Mouse (Mus musculus) neural tube, embryonic 11.5 days (tissue): Measurements from ENCODE around the gene Pcsk2. TPM values are rescaled to one million over a fixed set of nuclear protein-coding genes. Genes with fewer than 3 reads are reported as not detected.
A peak's percentile ranks its signal among the peaks of the same experiment; 100 is the strongest.

Source experiments
- ATAC-seq: fragments of 200-750 bp; cut with Nextera tagmentation; 2 replicates; pipeline ENCODE4 v1.8.0; 2017; ENCODE audit warnings: moderate number of reproducible peaks, mild to moderate bottlenecking, moderate TSS enrichment, moderate library complexity; ENCODE audit not compliant: insufficient read depth, low FRiP score, low TSS enrichment
- DNase-seq: peaks from one replicate; pipeline ENCODE4 v3.0.0-alpha.2; 2015; ENCODE audit warnings: low spot score
- H3K27ac ChIP-seq: fragments of 300-500 bp; sonication (generic); 2 replicates; pipeline ENCODE4 v1.5.1; 2014; ENCODE audit warnings: low read depth, mild to moderate bottlenecking, low read length
- H3K27me3 ChIP-seq: fragments of 300-500 bp; sonication (generic); 2 replicates; pipeline ENCODE4 v1.6.1; 2014; ENCODE audit warnings: mild to moderate bottlenecking, low read length, mixed read lengths; ENCODE audit not compliant: control insufficient read depth, insufficient read depth
- H3K36me3 ChIP-seq: fragments of 300-500 bp; sonication (generic); 2 replicates; pipeline ENCODE4 v1.6.1; 2014; ENCODE audit warnings: mild to moderate bottlenecking, low read length, moderate library complexity, mixed read lengths; ENCODE audit not compliant: control insufficient read depth, insufficient read depth
- H3K4me1 ChIP-seq: fragments of 300-500 bp; sonication (generic); 2 replicates; pipeline ENCODE4 v1.6.1; 2014; ENCODE audit warnings: low read length, mixed read lengths; ENCODE audit not compliant: control insufficient read depth, insufficient read depth
- H3K4me2 ChIP-seq: fragments of 300-500 bp; sonication (generic); 2 replicates; pipeline ENCODE4 v1.6.1; 2014; ENCODE audit warnings: low read depth, mild to moderate bottlenecking, moderate library complexity
- H3K4me3 ChIP-seq: fragments of 300-500 bp; sonication (generic); 2 replicates; pipeline ENCODE4 v1.5.1; 2014; ENCODE audit warnings: low read depth, low read length
- H3K9ac ChIP-seq: fragments of 300-500 bp; sonication (generic); 2 replicates; pipeline ENCODE4 v1.6.1; 2014; ENCODE audit warnings: mild to moderate bottlenecking, low read length
- H3K9me3 ChIP-seq: fragments of 300-500 bp; sonication (generic); 2 replicates; pipeline ENCODE4 v1.6.1; 2016; ENCODE audit warnings: low read length; ENCODE audit not compliant: control insufficient read depth
- WGBS: fragments of 180-500 bp; shearing (Covaris S2); extraction: QIAGEN DNeasy Blood & Tissue Kit; methylation state at CpG from one replicate; pipeline ENCODE4 v1.1.7; 2014; 5-methylcytosine and 5-hydroxymethylcytosine counted together
- polyA plus RNA-seq: library from polyadenylated mRNA; unstranded; fragments of >200 nt; fragmentation: Nextera tagmentation; extraction: Ambion mirVana; gene quantifications from 2 replicates; pipeline ENCODE4 v1.2.1, GENCODE M21; 2014

Gene Pcsk2
- polyA plus RNA-seq, 1 experiment from 2014 or later, result 7.5 TPM

- H3K9me3 ChIP-seq, result no peaks in the 10 kb centered on the region
- no peak overlapping the region for H3K4me2 ChIP-seq
- H3K4me3 ChIP-seq, result no peak overlapping the region
- no peak for DNase-seq
- H3K27ac ChIP-seq, result no peak overlapping the region
- WGBS, result 96% methylated on average over 4 of the region's 4 CpGs
- H3K9ac ChIP-seq, result no peak overlapping the region
- no peaks in the 10 kb centered on the region for H3K36me3 ChIP-seq
- no peak for ATAC-seq
- H3K4me1 ChIP-seq, result no peaks in the 10 kb centered on the region
- no peaks in the 10 kb centered on the region for H3K27me3 ChIP-seq
Measured at GRCm38 (mm10) chr2:143677869-143678268, 131.9 kb downstream of the Pcsk2 start.

DNA sequence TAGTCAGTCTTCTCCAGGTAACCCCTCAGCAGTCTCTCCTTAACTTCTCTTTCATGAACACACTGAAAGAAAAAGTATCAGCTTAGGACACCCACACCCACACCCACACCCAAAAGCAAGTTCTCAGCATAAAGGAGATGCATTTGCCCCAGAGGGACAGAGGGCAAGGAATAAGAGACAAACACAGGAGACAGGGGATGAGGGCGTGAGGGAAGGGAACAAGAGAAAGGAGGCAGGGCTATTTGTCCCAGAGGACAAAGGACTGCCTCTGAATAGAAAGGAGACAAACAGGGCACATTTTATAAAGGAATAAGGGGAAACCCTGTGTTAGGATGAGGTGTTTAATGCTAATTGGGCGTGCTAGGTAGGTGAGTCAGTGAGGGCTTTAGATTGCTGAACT is 133.6 kb downstream of the Pcsk2 start:
- Histone ChIP-seq H3K4me2 (no peak overlapping the region), H3K27ac (no peak overlapping the region), H3K4me1 (no peaks in the 10 kb centered on the region), H3K4me3 (no peak overlapping the region), H3K36me3 (no peaks in the 10 kb centered on the region), H3K27me3 (no peaks in the 10 kb centered on the region), H3K9ac (no peak overlapping the region), H3K9me3 (no peaks in the 10 kb centered on the region)
- WGBS, result 39% methylated on average over 2 of the region's 2 CpGs
- DNase-seq, result no peak
- no peak for ATAC-seq

DNA sequence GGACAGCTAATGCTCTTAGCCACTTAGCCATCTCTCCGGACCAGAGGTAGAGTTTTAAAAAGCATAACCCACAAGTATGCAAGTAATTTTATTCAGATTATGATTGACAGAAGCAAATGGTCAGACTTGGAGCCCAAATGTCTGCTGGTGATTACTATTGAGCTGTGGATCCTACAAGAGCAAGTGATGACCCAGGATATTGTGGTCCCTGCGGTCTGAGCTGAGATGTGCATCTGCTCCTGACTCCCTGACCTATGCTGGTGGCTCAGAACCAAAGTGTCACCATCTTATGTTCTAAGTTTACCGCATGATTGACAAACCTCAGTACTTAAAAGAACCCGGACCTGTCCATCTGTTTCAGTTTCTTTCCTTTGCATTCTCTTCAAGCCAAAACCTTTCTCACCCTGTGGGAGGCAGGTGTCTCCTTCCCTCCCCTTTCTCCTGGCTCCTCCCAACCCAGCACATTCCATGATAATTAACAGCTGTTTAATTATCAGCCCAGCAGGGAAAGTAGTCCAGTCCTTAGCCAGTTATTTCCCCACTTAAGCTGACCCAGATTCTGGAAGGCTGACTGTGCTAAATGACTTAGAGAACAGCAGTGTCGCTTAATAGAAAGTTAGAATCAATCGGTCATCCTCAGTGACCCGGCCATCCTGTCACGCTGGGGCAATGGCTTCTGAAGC is 136.1 kb downstream of the Pcsk2 start:
- Histone ChIP-seq H3K4me1 (no peaks in the 10 kb centered on the region), H3K27me3 (no peaks in the 10 kb centered on the region), H3K4me2 (no peak overlapping the region), H3K27ac (no peak overlapping the region), H3K36me3 (no peaks in the 10 kb centered on the region), H3K4me3 (no peak overlapping the region), H3K9me3 (no peaks in the 10 kb centered on the region), H3K9ac (no peak overlapping the region)
- ATAC-seq, result no peak
- 75% methylated on average over 8 of the region's 8 CpGs for WGBS
- no peak for DNase-seq

DNA sequence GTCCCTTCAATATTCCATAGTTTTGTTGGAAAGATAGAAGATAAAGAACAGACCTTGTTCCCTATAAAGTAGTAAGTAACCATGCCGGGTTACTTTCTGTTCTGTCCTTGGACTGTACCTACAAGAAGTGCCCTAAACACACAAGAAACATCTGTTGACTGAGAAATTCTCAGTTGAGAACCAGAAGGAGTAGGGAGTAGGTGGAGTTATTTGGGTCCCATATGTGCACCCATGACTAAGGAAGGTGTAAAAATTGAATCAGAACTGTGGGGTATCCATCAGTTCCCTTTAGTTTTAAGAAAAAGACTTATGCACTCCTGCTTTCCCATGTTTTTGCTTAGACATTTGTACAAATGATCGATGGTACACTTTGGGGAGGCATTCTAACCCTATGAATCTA is 137.6 kb downstream of the Pcsk2 start:
- no peak for ATAC-seq
- Histone ChIP-seq H3K4me3 (no peak overlapping the region), H3K36me3 (no peaks in the 10 kb centered on the region), H3K4me2 (no peak overlapping the region), H3K27ac (no peak overlapping the region), H3K27me3 (no peaks in the 10 kb centered on the region), H3K4me1 (no peaks in the 10 kb centered on the region), H3K9ac (no peak overlapping the region), H3K9me3 (no peaks in the 10 kb centered on the region)
- DNase-seq, result no peak
- 96% methylated on average over 2 of the region's 2 CpGs for WGBS

- H3K9ac ChIP-seq, result no peak overlapping the region
- H3K4me1 ChIP-seq, result no peaks in the 10 kb centered on the region
- H3K4me3 ChIP-seq, result no peak overlapping the region
- H3K27ac ChIP-seq, result no peak overlapping the region
- no peaks in the 10 kb centered on the region for H3K9me3 ChIP-seq
- no peak overlapping the region for H3K4me2 ChIP-seq
- no peaks in the 10 kb centered on the region for H3K27me3 ChIP-seq
- no peaks in the 10 kb centered on the region for H3K36me3 ChIP-seq
- ATAC-seq (no peak), DNase-seq (no peak)
- WGBS, result 61% methylated on average over 3 of the region's 3 CpGs
Measured at GRCm38 (mm10) chr2:143691244-143691643, 145.3 kb downstream of the Pcsk2 start.

GRCm38 (mm10) chr2:143696026-143696557 is 150.1 kb downstream of the Pcsk2 start:
- 74% methylated on average over 14 of the region's 14 CpGs for WGBS

GRCm38 (mm10) chr2:143696704-143697103 is 150.7 kb downstream of the Pcsk2 start:
- 97% methylated on average over 7 of the region's 7 CpGs for WGBS
- Histone ChIP-seq H3K27ac (no peak overlapping the region), H3K4me1 (no peaks in the 10 kb centered on the region), H3K36me3 (no peaks in the 10 kb centered on the region), H3K27me3 (no peaks in the 10 kb centered on the region), H3K4me3 (no peak overlapping the region), H3K9me3 (no peaks in the 10 kb centered on the region), H3K4me2 (no peak overlapping the region), H3K9ac (no peak overlapping the region)
- ATAC-seq, result no peak
- DNase-seq, result no peak

More at GRCm38 (mm10) chr2:143696026-143696557, 150.1 kb downstream of the Pcsk2 start:
- Histone ChIP-seq H3K9ac (no peak overlapping the region), H3K4me3 (no peak overlapping the region), H3K9me3 (no peaks in the 10 kb centered on the region), H3K27me3 (no peaks in the 10 kb centered on the region), H3K36me3 (no peaks in the 10 kb centered on the region), H3K4me1 (no peaks in the 10 kb centered on the region), H3K27ac (0 out of 2 replicates have a peak overlapping the region, but pooled peaks have one; percentile 4), H3K4me2 (no peak overlapping the region)
- ATAC-seq (no peak), DNase-seq (peak; percentile 14)

DNA sequence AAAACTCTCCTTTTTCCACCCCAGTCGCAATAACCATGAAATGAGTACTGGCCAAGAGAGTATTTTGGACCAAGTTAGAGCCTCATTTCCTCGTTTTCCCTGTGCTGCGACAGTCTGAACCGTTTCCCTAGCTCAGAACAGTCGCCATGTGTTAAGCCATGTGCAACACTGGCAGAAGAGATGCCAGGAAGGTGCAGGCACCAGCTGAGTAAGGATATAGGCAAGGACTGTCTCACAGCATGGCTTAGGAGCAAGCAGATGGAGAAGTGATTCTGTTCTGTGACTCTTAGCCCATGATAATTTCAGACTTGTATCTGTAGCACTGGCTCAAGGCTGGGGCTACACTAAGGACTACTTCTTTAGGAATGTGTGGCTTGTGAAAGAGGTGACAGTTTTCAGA is 155.2 kb downstream of the Pcsk2 start:
- no peaks in the 10 kb centered on the region for H3K9me3 ChIP-seq
- ATAC-seq (no peak), DNase-seq (no peak)
- no peak overlapping the region for H3K4me3 ChIP-seq
- no peaks in the 10 kb centered on the region for H3K4me1 ChIP-seq
- 85% methylated on average over 5 of the region's 5 CpGs for WGBS
- H3K9ac ChIP-seq, result no peak overlapping the region
- no peaks in the 10 kb centered on the region for H3K27me3 ChIP-seq
- no peak overlapping the region for H3K27ac ChIP-seq
- H3K4me2 ChIP-seq, result no peak overlapping the region
- no peaks in the 10 kb centered on the region for H3K36me3 ChIP-seq

DNA sequence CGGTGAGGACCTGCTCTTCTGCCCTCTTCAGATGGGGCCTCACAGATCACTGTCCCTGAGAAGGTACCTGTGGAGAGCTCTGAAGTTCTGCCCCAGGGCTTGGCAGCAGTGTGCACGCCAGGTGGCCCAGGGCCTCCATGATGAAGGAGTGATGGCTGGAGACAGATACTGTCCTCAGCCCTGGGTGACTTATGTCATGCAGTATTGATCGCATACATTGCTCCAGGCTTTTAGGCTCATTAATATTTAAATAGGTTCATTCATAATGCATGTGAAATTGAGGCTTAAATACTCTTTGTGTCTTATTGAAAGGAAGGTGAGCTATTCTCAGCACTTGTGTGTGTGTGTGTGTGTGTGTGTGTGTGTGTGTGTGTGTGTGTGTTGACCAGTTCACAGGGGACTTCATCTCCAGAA is 157.0 kb downstream of the Pcsk2 start:
- no peak overlapping the region for H3K4me3 ChIP-seq
- WGBS, result 65% methylated on average over 3 of the region's 3 CpGs

More for the DNA sequence above, 157.0 kb downstream of the Pcsk2 start:
- no peak overlapping the region for H3K9ac ChIP-seq
- DNase-seq, result no peak
- no peaks in the 10 kb centered on the region for H3K36me3 ChIP-seq
- H3K4me1 ChIP-seq, result no peaks in the 10 kb centered on the region
- H3K27ac ChIP-seq, result no peak overlapping the region
- no peak overlapping the region for H3K4me2 ChIP-seq
- ATAC-seq, result peak; percentile 46
- H3K9me3 ChIP-seq, result no peaks in the 10 kb centered on the region
- H3K27me3 ChIP-seq, result no peaks in the 10 kb centered on the region
